Mouse (Mus musculus) sigmoid colon, adult 10 weeks (tissue): Measurements from ENCODE around the gene Syndig1l. TPM values are rescaled to one million over a fixed set of nuclear protein-coding genes. Genes with fewer than 3 reads are reported as not detected.

ENCODE experiments used
- polyA plus RNA-seq: library from polyadenylated mRNA; stranded (reverse); fragments of 350-450 nt; fragmentation: Illumina TruSeq; extraction: RNeasy Lipid Tissue Mini Kit (QIAGEN cat#74804); gene quantifications from one replicate; pipeline ENCODE4 v1.2.3, GENCODE M21; 2014; ENCODE audit warnings: low read depth, low replicate concordance

Gene Syndig1l
- polyA plus RNA-seq, result not detected

GRCm38 (mm10) chr12:84698319-84699081, at the start of gene Syndig1l:
TSS of gene Syndig1l (minus strand) at chr12:84698831.

GRCm38 (mm10) chr12:84640654-84641053, 58.0 kb downstream of the Syndig1l start, which contains the start of gene Vrtn:
TSS of gene Vrtn (plus strand) at chr12:84641019.

Other genes starting within 250 kb of the Syndig1l start
- gene Aldh6a1, start 247.8 kb downstream of the Syndig1l start, polyA plus RNA-seq, result 99.9 TPM
- 20.2 TPM for gene Lin52, start 247.4 kb downstream of the Syndig1l start, polyA plus RNA-seq
- gene Vsx2, start 129.1 kb downstream of the Syndig1l start, polyA plus RNA-seq, result not detected
- gene Abcd4, start 81.4 kb downstream of the Syndig1l start, polyA plus RNA-seq, result 4.4 TPM
- not detected for gene Vrtn, start 57.8 kb downstream of the Syndig1l start, polyA plus RNA-seq
- gene Npc2, start 74.3 kb upstream of the Syndig1l start, polyA plus RNA-seq, result 42.3 TPM
- 124 TPM for gene Isca2, start 74.4 kb upstream of the Syndig1l start, polyA plus RNA-seq
- gene Ltbp2, start 177.7 kb upstream of the Syndig1l start, polyA plus RNA-seq, result not detected